Mouse (Mus musculus) CH12.LX (cell line): ENCODE data around the gene Opn1sw.
A peak's percentile ranks its signal among the peaks of the same experiment; 100 is the strongest.
"Not testable (repeated sequence)": the region's sequence is repeated elsewhere in the genome, so short reads cannot be mapped to it uniquely, and the experiment has no call there.

Experiments used
- CTCF ChIP-seq, 2 experiments: IDR thresholded peaks in 1 of 2; conservative IDR thresholded peaks in 1 of 2; 2 replicates each; pipeline ENCODE4 v1.5.1; 2011 to 2012; ENCODE audit warnings: low read depth in 2 of 2, low read length in 2 of 2, improper control_type of control experiment in 1 of 2, inconsistent platforms in 1 of 2, mild to moderate bottlenecking in 1 of 2, moderate library complexity in 1 of 2
- MAFK ChIP-seq: IDR thresholded peaks from 2 replicates; pipeline ENCODE4 v1.6.1; 2011; ENCODE audit warnings: low read length, improper control_type of control experiment; ENCODE audit not compliant: insufficient replicate concordance
- POLR2AphosphoS2 ChIP-seq: IDR thresholded peaks from 2 replicates; pipeline ENCODE4 v1.6.1; 2011; ENCODE audit warnings: low read depth, low read length, improper control_type of control experiment

DNA sequence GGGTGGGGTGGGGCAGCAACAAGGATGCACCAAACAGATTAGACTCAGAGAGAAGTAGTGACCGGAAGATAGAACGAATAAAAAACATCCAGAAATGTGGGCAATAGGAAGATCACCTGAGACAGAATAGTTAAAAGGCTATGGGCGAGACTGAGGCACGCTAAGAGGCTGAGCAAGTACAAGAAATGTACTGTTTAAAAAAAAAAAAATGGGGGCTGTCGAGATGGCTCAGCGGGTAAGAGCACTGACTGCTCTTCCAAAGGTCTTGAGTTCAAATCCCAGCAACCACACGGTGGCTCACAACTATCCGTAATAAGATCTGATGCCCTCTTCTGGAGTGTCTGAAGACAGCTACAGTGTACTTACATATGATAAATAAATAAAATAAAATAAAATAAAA lies 3.0 kb upstream of the Opn1sw start:
- TF ChIP-seq POLR2AphosphoS2, MAFK: not testable (repeated sequence)
- 0 out of 4 replicates have a peak, but pooled peaks of 1 of the 2 experiments have one; percentile 4 for TF ChIP-seq CTCF (conservative IDR thresholded peaks at IDR 0.05 in 1 of 2, IDR thresholded peaks at IDR 0.05 in 1 of 2; ENCODE audit: low read depth in 2 of 2, low read length in 2 of 2)
